Mouse (Mus musculus): Measurements from ENCODE around the gene Lrfn3. TPM values are rescaled to one million over a fixed set of nuclear protein-coding genes. Genes with fewer than 3 reads are reported as not detected.

The Lrfn3 gene
- total RNA-seq, 2 experiments from 2014 or later = 1.3 to 1.4 TPM

DNA sequence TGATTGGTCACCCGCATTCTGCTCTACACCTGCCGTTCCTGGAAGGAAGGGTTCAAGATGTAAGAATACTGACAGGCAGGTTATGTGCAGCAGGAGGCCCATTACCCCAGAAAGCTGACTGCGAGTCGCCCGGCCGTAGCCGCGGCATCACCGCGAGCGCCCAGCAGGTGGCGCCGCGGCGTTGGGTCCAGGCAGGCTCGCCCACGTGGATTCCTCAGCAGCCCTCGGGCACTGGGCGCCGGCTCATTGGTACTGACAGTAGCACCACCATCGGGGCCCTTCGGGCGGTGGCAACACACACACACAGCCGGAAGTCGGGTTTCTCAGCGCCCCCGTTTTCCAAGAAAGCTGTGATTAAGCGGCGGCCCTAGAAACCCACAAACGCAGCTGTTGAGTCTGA is 14.7 kb downstream of the Lrfn3 start:
- intact Hi-C loops (cut with DNase I) = no loop called here
- peak; percentile 21 to 40 for DNase-seq

DNA sequence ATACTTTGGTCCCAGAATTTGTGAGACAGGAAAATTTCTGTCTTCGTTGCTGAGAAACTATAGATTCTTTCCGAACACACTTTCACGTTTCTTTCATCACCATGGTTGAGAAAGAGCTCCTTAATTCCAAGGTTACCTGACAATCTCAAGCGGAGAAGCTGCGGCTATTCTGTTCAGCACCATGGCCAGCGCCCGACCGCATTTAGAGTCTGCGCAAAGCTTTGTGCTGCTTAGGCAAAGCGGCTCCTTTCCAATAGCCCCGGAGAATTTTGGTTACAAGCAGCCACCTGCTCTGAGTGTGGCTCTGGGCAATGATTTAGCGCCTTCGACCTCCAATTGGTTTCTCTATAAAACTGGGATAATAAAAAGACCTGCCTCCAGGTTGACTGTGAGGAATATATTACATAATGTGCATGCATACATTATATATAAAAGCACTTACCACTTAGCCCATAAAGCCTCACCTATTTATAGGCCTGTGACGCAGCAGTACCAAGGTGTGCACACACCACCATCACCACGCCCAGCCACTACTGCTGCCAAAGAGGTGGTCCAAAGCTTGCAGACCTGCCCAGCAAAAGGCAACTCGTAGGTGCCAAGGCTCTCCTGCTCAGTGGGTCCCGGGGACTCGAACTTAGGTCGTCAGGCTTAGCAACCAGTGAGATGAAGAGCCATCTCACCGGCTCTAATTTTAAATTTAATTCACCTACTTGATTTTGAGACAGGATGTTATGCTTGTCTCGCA is 15.8 kb downstream of the Lrfn3 start:
- intact Hi-C loops (cut with DNase I) = no loop called here
- peak; percentile 65 to 75 for DNase-seq

- intact Hi-C loops (cut with DNase I) = no loop called here
- no peak for DNase-seq
These were observed 23.0 kb downstream of the Lrfn3 start for GRCm38 (mm10) chr7:30339432-30340109.

DNA sequence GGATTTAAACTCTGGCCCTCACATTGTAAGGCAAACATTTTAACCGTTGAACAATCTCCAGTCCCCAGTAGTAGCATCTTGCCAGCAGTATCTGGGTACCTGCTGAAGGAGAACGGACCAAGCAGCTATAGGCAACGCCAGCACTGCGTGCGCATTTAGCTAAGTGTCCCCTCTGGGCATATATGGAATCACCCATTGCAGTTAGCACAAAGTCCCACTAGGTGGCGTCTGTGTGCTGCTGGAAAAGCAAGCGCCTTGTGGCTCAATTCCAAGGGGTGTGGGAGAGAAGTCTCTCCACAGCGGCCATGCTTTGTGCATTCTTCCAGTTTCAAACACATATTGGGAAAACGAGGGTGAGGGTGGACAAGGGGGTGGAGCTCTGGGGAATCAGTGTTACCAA is 26.2 kb downstream of the Lrfn3 start:
- intact Hi-C loops (cut with DNase I) = no loop called here
- DNase-seq = peak; percentile 70 to 77

DNA sequence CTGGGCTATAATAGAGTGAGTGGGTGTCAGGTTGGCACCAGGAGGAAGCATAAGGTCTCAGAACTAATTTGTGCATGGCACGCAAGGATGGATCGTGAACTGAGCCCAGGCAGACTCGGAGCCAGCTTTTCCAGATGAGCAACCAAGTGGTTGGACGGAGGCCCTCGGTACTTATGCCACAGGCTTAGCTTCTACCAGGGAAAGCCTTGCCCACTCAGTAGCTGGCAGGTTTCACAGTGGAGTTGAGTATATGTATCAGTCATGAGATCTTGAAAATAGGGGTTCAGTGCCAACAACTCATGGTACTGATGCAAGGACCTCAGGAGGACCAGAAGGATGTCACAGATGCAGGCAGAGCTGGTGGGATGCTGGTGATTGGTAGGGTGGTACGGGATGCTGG is 26.9 kb downstream of the Lrfn3 start:
- intact Hi-C loops (cut with DNase I) = no loop called here
- DNase-seq = no peak

DNA sequence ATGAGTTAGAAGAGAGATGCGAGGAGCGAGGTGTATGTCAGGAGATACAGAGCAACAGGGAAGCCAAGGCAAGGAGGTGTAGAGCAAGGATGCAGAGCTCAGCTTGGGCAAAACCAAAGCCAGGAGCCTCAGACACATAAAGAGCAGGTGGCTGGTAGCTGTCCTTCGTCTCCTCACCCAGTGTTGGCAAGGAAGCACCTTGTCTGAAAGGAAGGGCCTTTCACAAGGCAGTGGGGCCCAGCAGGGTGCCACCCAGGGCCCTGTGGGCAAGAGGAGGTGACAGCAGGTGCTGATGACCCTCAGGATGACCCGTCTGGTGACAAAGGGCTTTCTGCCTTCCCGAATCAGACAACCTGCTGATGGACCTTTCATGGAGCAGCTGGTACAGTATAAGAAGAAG is 28.0 kb downstream of the Lrfn3 start:
- intact Hi-C loops (cut with DNase I) = no loop called here
- DNase-seq = no peak

- peak; percentile 53 to 55 for DNase-seq
- intact Hi-C loops (cut with DNase I) = no loop called here
These were observed 29.1 kb downstream of the Lrfn3 start for GRCm38 (mm10) chr7:30333436-30333835.

DNA sequence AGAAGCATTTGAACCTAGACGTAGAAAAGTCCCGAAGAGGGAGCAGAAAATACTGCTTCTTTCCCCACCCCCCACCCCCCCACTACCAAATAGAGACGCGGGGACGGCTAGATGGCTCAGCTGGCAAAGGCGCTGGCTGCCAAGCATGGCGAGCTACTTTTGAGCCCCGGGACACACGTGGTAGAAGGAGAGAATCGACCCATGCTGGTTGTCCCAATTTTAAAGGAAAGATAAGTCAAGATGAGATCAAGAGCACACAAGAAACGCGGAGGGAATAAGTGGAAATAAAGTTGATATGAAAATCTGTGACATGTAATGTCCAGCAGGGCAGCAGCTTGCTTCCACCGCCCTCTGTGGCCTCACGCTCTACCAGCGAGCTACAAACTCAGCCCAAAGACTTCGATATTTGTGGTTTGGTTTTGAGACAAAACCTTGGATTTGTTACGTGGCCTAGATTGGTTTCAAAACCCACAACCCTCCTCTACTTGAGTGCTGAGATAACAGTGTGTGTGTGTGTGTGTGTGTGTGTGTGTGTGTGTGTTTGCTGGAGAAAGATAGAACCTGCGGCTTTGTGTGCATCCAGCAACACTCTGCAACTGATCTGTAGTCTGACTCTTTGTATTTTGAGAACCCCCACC is 29.8 kb downstream of the Lrfn3 start:
- DNase-seq = no peak
- intact Hi-C loops (cut with DNase I) = no loop called here

DNA sequence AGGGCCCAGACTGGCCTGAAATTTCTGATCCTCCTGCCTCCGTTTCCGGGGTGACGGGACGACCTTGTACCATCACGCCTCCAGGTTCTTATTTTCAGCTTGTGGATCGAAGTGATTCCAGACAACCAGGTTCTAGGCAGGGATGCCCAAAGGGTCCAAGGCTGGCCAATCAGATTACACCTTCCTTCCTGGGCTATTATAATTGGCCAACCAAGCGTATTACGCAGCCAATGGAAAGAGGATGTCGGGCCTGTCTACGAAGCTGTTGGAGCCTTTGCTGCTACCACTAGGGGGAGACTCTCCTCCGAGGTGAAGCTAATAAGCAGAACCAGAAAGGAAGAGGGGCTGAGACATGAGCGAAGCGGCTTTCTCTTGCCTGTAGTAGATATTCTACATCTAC is 30.7 kb downstream of the Lrfn3 start:
- peak; percentile 53 to 56 for DNase-seq
- intact Hi-C loops (cut with DNase I) = no loop called here

- intact Hi-C loops (cut with DNase I) = no loop called here
These were observed 34.2 kb downstream of the Lrfn3 start for GRCm38 (mm10) chr7:30328379-30328778.

GRCm38 (mm10) chr7:30327140-30327539 is 35.4 kb downstream of the Lrfn3 start:
- no peak for DNase-seq
- intact Hi-C loops (cut with DNase I) = no loop called here

More at GRCm38 (mm10) chr7:30328379-30328778, 34.2 kb downstream of the Lrfn3 start:
- DNase-seq = no peak

DNA sequence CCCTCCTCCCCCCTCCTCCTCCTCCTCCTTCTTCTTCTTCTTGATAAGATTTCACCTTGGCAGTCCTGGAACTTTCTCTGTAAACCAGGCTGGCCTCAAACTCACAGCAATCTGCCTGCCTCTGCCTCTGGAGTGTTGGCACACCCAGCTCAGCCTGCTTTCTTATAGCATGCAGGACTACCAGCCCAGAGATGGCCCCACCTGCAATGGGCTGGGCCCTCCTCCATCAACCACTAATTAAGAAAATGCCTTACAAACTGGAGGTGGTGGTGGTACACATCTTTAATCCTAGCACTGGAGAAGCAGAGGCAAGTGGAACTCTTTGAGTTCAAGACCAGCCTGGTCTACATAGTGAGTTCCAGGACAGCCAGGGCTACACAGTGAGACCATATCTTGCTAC is 36.1 kb downstream of the Lrfn3 start:
- intact Hi-C loops (cut with DNase I) = no loop called here
- DNase-seq = no peak

- intact Hi-C loops (cut with DNase I) = no loop called here
- peak in 1 of 2 experiments; percentile 49 for DNase-seq
These were observed 37.2 kb downstream of the Lrfn3 start for GRCm38 (mm10) chr7:30325364-30325763.

DNA sequence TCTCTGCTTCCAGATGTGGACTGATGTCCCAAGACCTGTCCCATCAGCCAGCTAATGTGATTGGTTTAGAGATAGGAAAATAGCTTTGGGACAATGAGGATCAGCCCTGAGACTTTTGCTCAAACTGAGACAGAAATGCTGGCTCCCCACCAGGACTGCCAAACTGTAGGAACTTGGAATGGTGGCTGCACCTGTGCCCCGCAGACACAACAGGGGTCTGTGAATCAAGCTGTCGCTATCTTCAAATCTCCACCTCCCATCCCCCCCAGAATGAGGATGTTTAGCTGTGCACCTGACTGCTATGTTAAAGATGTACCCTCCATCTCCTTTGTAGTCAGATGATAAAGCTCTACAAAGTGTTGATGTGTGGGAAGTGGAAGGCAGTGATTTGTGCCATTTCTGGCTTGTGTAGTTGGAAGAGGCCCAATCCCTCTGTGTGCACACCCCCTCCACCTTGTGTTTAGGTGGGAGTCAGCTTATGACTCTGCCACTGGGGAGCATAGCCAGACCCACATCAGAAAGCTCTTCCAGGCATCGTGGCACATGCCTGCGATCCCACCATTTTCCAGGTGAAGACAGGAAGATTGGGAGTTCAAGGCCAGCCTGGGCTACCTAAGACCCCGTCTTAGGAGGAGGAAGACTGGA is 38.1 kb downstream of the Lrfn3 start:
- DNase-seq = no peak
- intact Hi-C loops (cut with DNase I) = no loop called here

DNA sequence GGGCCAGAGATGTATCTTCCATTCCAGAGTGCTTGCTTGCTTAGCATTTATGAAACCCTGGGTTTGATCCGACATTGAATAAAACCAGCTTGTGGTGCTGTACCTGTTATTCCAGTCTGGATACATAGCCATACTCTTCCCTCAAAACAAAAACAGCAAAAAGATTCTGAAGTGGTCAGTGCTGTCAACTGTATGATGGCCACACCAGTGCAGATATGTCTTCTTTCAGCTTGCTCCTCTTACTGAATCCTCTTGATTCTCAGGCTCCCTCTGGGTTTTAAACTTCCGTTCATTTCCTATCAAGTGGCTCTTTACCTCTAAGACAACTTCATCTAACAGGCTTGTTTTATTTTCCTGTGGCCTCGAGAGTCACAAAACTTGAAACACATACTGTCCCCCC is 38.8 kb downstream of the Lrfn3 start, which contains the start of gene Sdhaf1:
TSS of gene Sdhaf1 (minus strand) at position 101 of the 400 bp plus-strand sequence.
- no peak for DNase-seq
- intact Hi-C loops (cut with DNase I) = no loop called here

GRCm38 (mm10) chr7:30322865-30323264 is 39.7 kb downstream of the Lrfn3 start:
- intact Hi-C loops (cut with DNase I) = no loop called here
- DNase-seq = no peak

GRCm38 (mm10) chr7:30322285-30322667 is 40.3 kb downstream of the Lrfn3 start:
- peak; percentile 94 to 97 for DNase-seq
- intact Hi-C loops (cut with DNase I) = no loop called here

GRCm38 (mm10) chr7:30321539-30322284 is 40.9 kb downstream of the Lrfn3 start, which contains the start of gene E130208F15Rik:
Gene E130208F15Rik (plus strand): TSS chr7:30321740.
- DNase-seq = peak; percentile 60
- intact Hi-C loops (cut with DNase I) = no loop called here

GRCm38 (mm10) chr7:30320946-30321345 is 41.6 kb downstream of the Lrfn3 start:
- DNase-seq = no peak
- intact Hi-C loops (cut with DNase I) = no loop called here

- intact Hi-C loops (cut with DNase I) = no loop called here
- no peak for DNase-seq
These were observed 44.4 kb downstream of the Lrfn3 start for GRCm38 (mm10) chr7:30318142-30318541.

Measured in heart, postnatal 36 days (tissue).